Mouse (Mus musculus): ENCODE measurements around the gene Lyzl4. TPM values are rescaled to one million over a fixed set of nuclear protein-coding genes. Genes with fewer than 3 reads are reported as not detected.

Lyzl4 gene
- polyA plus RNA-seq, 1 experiment from 2014 or later = 0.53 TPM

DNA sequence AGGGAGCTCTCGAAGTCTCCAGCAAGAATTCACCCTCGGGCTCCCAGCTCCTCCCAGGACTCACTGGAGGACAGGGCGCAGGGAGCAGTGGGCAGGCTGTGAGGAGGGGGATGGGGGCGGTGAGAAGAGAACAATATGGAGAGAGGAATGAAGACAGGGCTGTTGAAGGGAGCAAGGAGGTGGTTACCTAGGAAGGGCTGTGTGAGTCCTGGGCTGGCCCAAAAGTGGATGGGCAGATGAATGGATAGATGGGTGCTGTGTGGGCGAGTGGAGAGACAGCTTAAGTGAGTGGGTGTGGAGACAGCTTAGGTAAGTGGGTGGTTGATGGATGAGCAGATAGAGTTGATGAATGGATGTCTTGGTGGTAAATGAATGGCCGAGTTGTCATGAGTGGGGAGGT is 21.6 kb upstream of the Lyzl4 start:
- Histone ChIP-seq H3K4me1 (ENCODE audit: control insufficient read depth, insufficient read depth, low read length) (peaks cover 4% of the 10 kb centered on the region; the same call in 1 of the 2 replicates), H3K27ac (ENCODE audit: low read depth, low read length) (no peak overlapping the region), H3K27me3 (ENCODE audit: control insufficient read depth, insufficient read depth, low read length) (peaks cover 9% of the 10 kb centered on the region), H3K4me3 (ENCODE audit: low read length) (no peak overlapping the region), H3K9ac (ENCODE audit: low read depth, low read length) (no peak overlapping the region), H3K36me3 (ENCODE audit: control insufficient read depth, insufficient read depth, low read length) (no peaks in the 10 kb centered on the region), H3K9me3 (ENCODE audit: control insufficient read depth, low read length) (no peaks in the 10 kb centered on the region), H3K4me2 (replicated peaks; ENCODE audit: low read depth, low read length) (no peak overlapping the region)
- 70% methylated on average over 6 of the region's 6 CpGs for WGBS
- no peak for ATAC-seq (ENCODE audit: low FRiP score, low TSS enrichment)

- Histone ChIP-seq H3K4me1 (ENCODE audit: control insufficient read depth, insufficient read depth, low read length) (no peaks in the 10 kb centered on the region), H3K27ac (ENCODE audit: low read depth, low read length) (no peak overlapping the region), H3K9ac (ENCODE audit: low read depth, low read length) (no peak overlapping the region), H3K4me2 (replicated peaks; ENCODE audit: low read depth, low read length) (no peak overlapping the region), H3K4me3 (ENCODE audit: low read length) (no peak overlapping the region), H3K27me3 (ENCODE audit: control insufficient read depth, insufficient read depth, low read length) (no peaks in the 10 kb centered on the region), H3K9me3 (ENCODE audit: control insufficient read depth, low read length) (no peaks in the 10 kb centered on the region), H3K36me3 (ENCODE audit: control insufficient read depth, insufficient read depth, low read length) (no peaks in the 10 kb centered on the region)
- 70% methylated on average over 7 of the region's 7 CpGs for WGBS
- no peak for ATAC-seq (ENCODE audit: low FRiP score, low TSS enrichment)
Observed at GRCm38 (mm10) chr9:121659791-121660190, 17.9 kb upstream of the Lyzl4 start.

DNA sequence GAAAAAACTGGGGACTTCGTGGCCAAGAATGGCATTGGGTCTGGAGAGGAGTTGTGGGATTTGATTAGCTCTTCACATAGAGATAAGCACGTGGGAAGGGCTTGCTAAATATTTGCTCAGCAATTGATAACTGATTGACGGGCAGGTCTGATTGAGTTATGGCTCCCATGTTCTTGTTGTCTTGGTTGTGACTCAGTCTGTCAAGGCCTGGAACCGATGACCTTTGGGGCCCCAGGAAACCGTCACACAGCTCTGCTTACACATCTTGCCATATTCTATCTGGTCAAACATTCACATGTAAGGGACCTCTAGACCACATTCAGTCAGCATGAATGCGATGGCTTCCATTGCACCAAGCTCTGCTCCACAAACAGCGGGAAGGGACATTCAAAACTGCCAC is 16.4 kb upstream of the Lyzl4 start:
- H3K27me3 ChIP-seq (ENCODE audit: control insufficient read depth, insufficient read depth, low read length) = no peaks in the 10 kb centered on the region
- H3K36me3 ChIP-seq (ENCODE audit: control insufficient read depth, insufficient read depth, low read length) = no peaks in the 10 kb centered on the region
- H3K9ac ChIP-seq (ENCODE audit: low read depth, low read length) = no peak overlapping the region
- H3K4me1 ChIP-seq (ENCODE audit: control insufficient read depth, insufficient read depth, low read length) = no peaks in the 10 kb centered on the region
- 84% methylated on average over 7 of the region's 7 CpGs for WGBS
- no peak overlapping the region for H3K4me3 ChIP-seq (ENCODE audit: low read length)
- no peak for ATAC-seq (ENCODE audit: low FRiP score, low TSS enrichment)
- H3K9me3 ChIP-seq (ENCODE audit: control insufficient read depth, low read length) = no peaks in the 10 kb centered on the region
- H3K27ac ChIP-seq (ENCODE audit: low read depth, low read length) = no peak overlapping the region
- H3K4me2 ChIP-seq (replicated peaks; ENCODE audit: low read depth, low read length) = no peak overlapping the region

DNA sequence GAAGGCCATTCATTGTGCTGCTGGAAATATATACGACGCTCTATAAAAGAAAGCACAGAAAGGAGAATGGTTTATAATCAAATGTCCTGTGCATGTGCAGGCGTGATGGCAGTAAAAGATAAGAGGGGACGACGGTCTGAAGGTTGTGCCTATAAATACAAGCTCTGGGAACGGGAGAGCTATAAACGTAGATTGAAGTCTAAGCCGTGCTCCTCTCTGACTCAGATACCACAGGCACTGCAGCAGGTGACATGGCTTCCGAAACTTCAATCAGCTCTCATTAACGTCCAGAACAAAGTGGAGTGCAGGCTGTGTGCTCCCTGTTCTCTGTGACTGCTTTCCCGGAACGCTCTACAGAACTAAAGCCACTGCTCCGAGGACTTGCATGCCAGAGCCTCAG is 15.2 kb upstream of the Lyzl4 start:
- Histone ChIP-seq H3K9ac (ENCODE audit: low read depth, low read length) (no peak overlapping the region), H3K27me3 (ENCODE audit: control insufficient read depth, insufficient read depth, low read length) (no peaks in the 10 kb centered on the region), H3K36me3 (ENCODE audit: control insufficient read depth, insufficient read depth, low read length) (no peaks in the 10 kb centered on the region), H3K27ac (ENCODE audit: low read depth, low read length) (no peak overlapping the region), H3K4me3 (ENCODE audit: low read length) (no peak overlapping the region), H3K9me3 (ENCODE audit: control insufficient read depth, low read length) (no peaks in the 10 kb centered on the region), H3K4me1 (ENCODE audit: control insufficient read depth, insufficient read depth, low read length) (no peaks in the 10 kb centered on the region), H3K4me2 (replicated peaks; ENCODE audit: low read depth, low read length) (no peak overlapping the region)
- WGBS = 25% methylated on average over 13 of the region's 13 CpGs
- no peak for ATAC-seq (ENCODE audit: low FRiP score, low TSS enrichment)

DNA sequence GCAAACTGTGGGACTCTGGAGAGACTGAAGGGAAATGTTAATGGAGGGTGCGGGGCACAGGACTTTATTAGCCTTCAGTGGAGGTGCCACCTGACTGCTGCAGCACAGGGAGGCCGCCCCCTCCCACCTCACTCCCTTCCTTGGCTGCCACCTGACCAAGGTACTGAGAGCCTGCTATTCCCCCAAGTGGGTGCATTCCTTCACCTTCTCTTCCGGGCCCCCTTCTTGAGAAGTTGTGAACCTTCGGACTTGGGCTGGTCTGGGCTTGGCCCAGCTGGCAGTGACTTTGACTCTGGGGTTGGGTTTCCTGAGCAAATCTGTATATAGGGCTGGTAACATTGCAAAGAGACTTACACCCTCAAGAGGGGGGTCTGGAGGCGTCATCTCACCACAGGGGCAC is 14.4 kb upstream of the Lyzl4 start:
- H3K27me3 ChIP-seq (ENCODE audit: control insufficient read depth, insufficient read depth, low read length) = no peaks in the 10 kb centered on the region
- 78% methylated on average over 5 of the region's 5 CpGs for WGBS
- H3K4me1 ChIP-seq (ENCODE audit: control insufficient read depth, insufficient read depth, low read length) = no peaks in the 10 kb centered on the region
- no peak for ATAC-seq (ENCODE audit: low FRiP score, low TSS enrichment)
- H3K36me3 ChIP-seq (ENCODE audit: control insufficient read depth, insufficient read depth, low read length) = no peaks in the 10 kb centered on the region
- H3K4me3 ChIP-seq (ENCODE audit: low read length) = no peak overlapping the region
- H3K27ac ChIP-seq (ENCODE audit: low read depth, low read length) = no peak overlapping the region
- H3K9ac ChIP-seq (ENCODE audit: low read depth, low read length) = no peak overlapping the region
- no peaks in the 10 kb centered on the region for H3K9me3 ChIP-seq (ENCODE audit: control insufficient read depth, low read length)
- H3K4me2 ChIP-seq (replicated peaks; ENCODE audit: low read depth, low read length) = no peak overlapping the region

- Histone ChIP-seq H3K4me2 (replicated peaks; ENCODE audit: low read depth, low read length) (no peak overlapping the region), H3K27me3 (ENCODE audit: control insufficient read depth, insufficient read depth, low read length) (no peaks in the 10 kb centered on the region), H3K4me1 (ENCODE audit: control insufficient read depth, insufficient read depth, low read length) (no peaks in the 10 kb centered on the region), H3K27ac (ENCODE audit: low read depth, low read length) (no peak overlapping the region), H3K9ac (ENCODE audit: low read depth, low read length) (no peak overlapping the region), H3K9me3 (ENCODE audit: control insufficient read depth, low read length) (no peaks in the 10 kb centered on the region), H3K36me3 (ENCODE audit: control insufficient read depth, insufficient read depth, low read length) (no peaks in the 10 kb centered on the region), H3K4me3 (ENCODE audit: low read length) (no peak overlapping the region)
- ATAC-seq (ENCODE audit: low FRiP score, low TSS enrichment) = no peak
- 85% methylated on average over 10 of the region's 10 CpGs for WGBS
Observed at GRCm38 (mm10) chr9:121653668-121654067, 11.8 kb upstream of the Lyzl4 start.

DNA sequence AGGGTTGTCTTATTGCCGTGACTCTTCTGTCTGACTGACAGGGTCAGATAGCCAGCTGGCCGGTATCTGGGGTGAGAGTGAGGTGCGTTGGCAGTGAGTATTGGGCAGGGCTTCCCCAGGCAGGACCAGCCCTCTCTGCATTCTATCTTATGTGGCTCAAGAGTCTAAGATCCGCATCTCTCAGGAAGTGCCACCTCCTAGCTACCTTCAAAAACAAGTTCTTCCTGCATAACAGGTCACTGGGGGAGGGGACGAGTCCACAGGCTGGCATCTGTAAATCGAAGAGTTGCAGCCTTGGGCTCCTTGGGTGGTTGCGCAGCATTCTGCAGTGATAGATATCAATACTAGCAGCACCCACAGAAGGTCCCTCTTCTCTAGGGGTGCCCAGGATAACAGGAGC is 5.1 kb upstream of the Lyzl4 start:
- WGBS = 69% methylated on average over 7 of the region's 7 CpGs
- H3K9me3 ChIP-seq (ENCODE audit: control insufficient read depth, low read length) = no peaks in the 10 kb centered on the region
- H3K27me3 ChIP-seq (ENCODE audit: control insufficient read depth, insufficient read depth, low read length) = peaks cover 23% of the 10 kb centered on the region

DNA sequence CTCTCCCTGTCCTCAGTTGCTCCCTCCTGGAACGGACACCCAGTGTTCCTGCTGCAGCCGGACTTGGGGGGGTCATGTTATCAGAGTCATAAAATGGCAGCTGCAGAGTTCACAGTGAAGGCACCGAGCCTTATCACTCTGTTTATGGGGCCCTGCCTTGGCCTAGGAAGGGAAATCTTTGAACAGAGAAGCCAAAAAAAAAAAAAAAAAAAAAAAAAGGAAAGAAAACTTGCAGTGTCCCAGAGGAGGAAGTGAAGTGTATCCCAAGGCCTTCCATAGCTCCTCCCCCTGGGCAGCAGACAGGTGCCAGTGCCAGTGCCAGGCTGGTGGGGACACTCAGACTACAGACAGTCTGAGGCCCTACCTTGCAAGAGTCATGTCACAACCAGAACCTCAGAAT is 3.0 kb upstream of the Lyzl4 start:
- Histone ChIP-seq H3K4me2 (replicated peaks; ENCODE audit: low read depth, low read length) (no peak overlapping the region), H3K36me3 (ENCODE audit: control insufficient read depth, insufficient read depth, low read length) (no peaks in the 10 kb centered on the region), H3K4me1 (ENCODE audit: control insufficient read depth, insufficient read depth, low read length) (peaks cover 12% of the 10 kb centered on the region; the same call in 1 of the 2 replicates), H3K9me3 (ENCODE audit: control insufficient read depth, low read length) (no peaks in the 10 kb centered on the region), H3K4me3 (ENCODE audit: low read length) (no peak overlapping the region), H3K27me3 (ENCODE audit: control insufficient read depth, insufficient read depth, low read length) (peaks cover 45% of the 10 kb centered on the region), H3K9ac (ENCODE audit: low read depth, low read length) (no peak overlapping the region), H3K27ac (ENCODE audit: low read depth, low read length) (no peak overlapping the region)
- no peak for ATAC-seq (ENCODE audit: low FRiP score, low TSS enrichment)
- WGBS = 31% methylated on average over 3 of the region's 3 CpGs

More for the DNA sequence above, 5.1 kb upstream of the Lyzl4 start:
- peaks cover 5% of the 10 kb centered on the region; the same call in 1 of the 2 replicates for H3K4me1 ChIP-seq (ENCODE audit: control insufficient read depth, insufficient read depth, low read length)
- H3K4me2 ChIP-seq (replicated peaks; ENCODE audit: low read depth, low read length) = no peak overlapping the region
- ATAC-seq (ENCODE audit: low FRiP score, low TSS enrichment) = no peak
- H3K36me3 ChIP-seq (ENCODE audit: control insufficient read depth, insufficient read depth, low read length) = no peaks in the 10 kb centered on the region
- H3K27ac ChIP-seq (ENCODE audit: low read depth, low read length) = no peak overlapping the region
- H3K9ac ChIP-seq (ENCODE audit: low read depth, low read length) = no peak overlapping the region
- no peak overlapping the region for H3K4me3 ChIP-seq (ENCODE audit: low read length)

- peak within 1 kb of the TSS; percentile 46 for H3K4me3 ChIP-seq (ENCODE audit: low read length)
- H3K27me3 ChIP-seq (ENCODE audit: control insufficient read depth, insufficient read depth, low read length) = peaks cover 52% of the 10 kb centered on the region
- peak within 1 kb of the TSS; percentile 93 for H3K4me2 ChIP-seq (replicated peaks; ENCODE audit: low read depth, low read length)
- no peak within 1 kb of the TSS for H3K27ac ChIP-seq (ENCODE audit: low read depth, low read length)
- under 1% methylated on average over 66 of the region's 79 CpGs for WGBS
- no peaks in the 10 kb centered on the region for H3K36me3 ChIP-seq (ENCODE audit: control insufficient read depth, insufficient read depth, low read length)
- peak; percentile 85 for ATAC-seq (ENCODE audit: low FRiP score, low TSS enrichment)
- peaks cover 12% of the 10 kb centered on the region; the same call in 1 of the 2 replicates for H3K4me1 ChIP-seq (ENCODE audit: control insufficient read depth, insufficient read depth, low read length)
- no peaks in the 10 kb centered on the region for H3K9me3 ChIP-seq (ENCODE audit: control insufficient read depth, low read length)
- peak within 1 kb of the TSS; percentile 50 for H3K9ac ChIP-seq (ENCODE audit: low read depth, low read length)
Observed at GRCm38 (mm10) chr9:121642401-121643181, 695 bp upstream of the Lyzl4 start, which contains the start of gene Vipr1. Gene Vipr1, plus strand, starts transcription at chr9:121642716.
